Mouse (Mus musculus) ES-Bruce4 (cell line): ENCODE results near the gene Tex264. TPM values are rescaled to one million over a fixed set of nuclear protein-coding genes. Genes with fewer than 3 reads are reported as not detected.
A peak's percentile ranks its signal among the peaks of the same experiment; 100 is the strongest.
"Not testable (repeated sequence)": the region's sequence is repeated elsewhere in the genome, so short reads cannot be mapped to it uniquely, and the experiment has no call there.

Experiments used
- H3K27ac ChIP-seq: 2 replicates; pipeline ENCODE4 v1.5.1; 2012; ENCODE audit warnings: low read length, inconsistent platforms; ENCODE audit not compliant: insufficient read depth
- H3K27me3 ChIP-seq: 2 replicates; pipeline ENCODE4 v1.6.1; 2012; ENCODE audit warnings: mild to moderate bottlenecking, low read length, inconsistent platforms; ENCODE audit not compliant: control insufficient read depth, poor library complexity, insufficient read depth, severe bottlenecking
- H3K36me3 ChIP-seq: 2 replicates; pipeline ENCODE4 v1.6.1; 2012; ENCODE audit warnings: inconsistent platforms, mild to moderate bottlenecking, low read length, moderate library complexity; ENCODE audit not compliant: control insufficient read depth, poor library complexity, insufficient read depth, severe bottlenecking
- H3K4me1 ChIP-seq: one replicate; pipeline ENCODE4 v1.8.1; 2011; ENCODE audit warnings: low read length; ENCODE audit not compliant: control insufficient read depth, insufficient read depth
- H3K4me3 ChIP-seq: 2 replicates; pipeline ENCODE4 v1.5.1; 2011; ENCODE audit warnings: low read depth, mild to moderate bottlenecking, low read length
- H3K9ac ChIP-seq: 2 replicates; pipeline ENCODE4 v1.6.1; 2012; ENCODE audit warnings: low read depth, mild to moderate bottlenecking, inconsistent platforms; ENCODE audit not compliant: poor library complexity, severe bottlenecking
- H3K9me3 ChIP-seq: replicated peaks from 2 replicates; pipeline ENCODE4 v1.6.1; 2012; ENCODE audit warnings: mild to moderate bottlenecking, low read length, inconsistent platforms; ENCODE audit not compliant: control insufficient read depth, poor library complexity, insufficient read depth, severe bottlenecking
- CTCF ChIP-seq: IDR thresholded peaks from one replicate; pipeline ENCODE4 v1.8.1; 2011; ENCODE audit warnings: low read depth, low read length
- EP300 ChIP-seq: IDR thresholded peaks from 2 replicates; pipeline ENCODE4 v1.6.1; 2011; ENCODE audit warnings: low read depth, low read length; ENCODE audit not compliant: insufficient read depth
- POLR2A ChIP-seq: IDR thresholded peaks from one replicate; pipeline ENCODE4 v1.8.1; 2011; ENCODE audit warnings: low read length; ENCODE audit not compliant: insufficient read depth
- polyA plus RNA-seq: library from polyadenylated mRNA; stranded (reverse); fragments of >200 nt; gene quantifications from 2 replicates; pipeline ENCODE4 v1.2.4, GENCODE M21; 2011; ENCODE audit warnings: low read depth; ENCODE audit not compliant: missing spikeins, insufficient read depth, insufficient read length

The Tex264 gene
- polyA plus RNA-seq, 1 experiment, result 30.8 TPM

DNA sequence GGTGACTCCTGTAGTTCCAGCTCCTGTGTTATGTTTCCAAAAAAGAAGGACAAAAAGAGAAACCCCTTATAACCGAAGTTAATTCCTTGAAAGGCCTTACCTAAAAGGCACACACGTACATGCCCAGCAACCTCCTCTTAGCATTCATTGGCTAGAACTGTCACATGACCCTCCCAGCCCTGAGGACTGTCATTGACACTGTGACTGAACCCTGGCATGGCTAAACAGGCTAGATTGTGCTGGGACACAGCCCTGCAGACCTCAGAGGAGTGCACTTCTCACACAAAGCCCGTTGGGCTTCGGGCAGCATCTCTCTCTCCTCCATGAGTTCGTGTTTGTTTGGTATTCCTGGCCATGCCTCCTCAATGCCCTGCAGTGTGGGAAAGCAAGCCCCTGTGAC lies 53.5 kb downstream of the Tex264 start:
- Histone ChIP-seq H3K4me1 (no peaks in the 10 kb centered on the region), H3K27me3 (no peaks in the 10 kb centered on the region), H3K9ac (no peak overlapping the region), H3K36me3 (no peaks in the 10 kb centered on the region), H3K27ac (no peak overlapping the region), H3K9me3 (no peaks in the 10 kb centered on the region), H3K4me3 (no peak overlapping the region)
- no peak for TF ChIP-seq CTCF

DNA sequence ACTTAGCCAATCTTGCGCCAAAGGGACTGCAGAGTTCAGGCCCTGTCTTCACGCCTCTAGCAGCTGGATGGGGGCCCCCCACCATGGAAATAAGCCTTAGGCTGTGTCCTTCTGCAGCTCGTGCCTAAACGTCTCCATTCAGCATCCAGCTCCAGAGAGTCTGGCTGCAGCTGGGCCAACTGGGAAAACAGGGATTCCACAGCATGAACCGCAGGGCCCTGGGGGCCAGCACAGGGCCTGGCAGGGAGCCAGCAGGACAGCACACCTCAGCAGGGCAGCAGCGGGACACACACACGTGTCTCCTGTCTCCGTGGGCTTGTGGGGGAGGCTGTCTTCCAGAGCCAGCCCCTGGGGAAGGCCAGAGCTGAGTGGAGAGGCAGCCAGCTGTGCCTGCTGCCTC lies 57.9 kb downstream of the Tex264 start:
- not testable (repeated sequence) for H3K9me3 ChIP-seq, H3K4me1 ChIP-seq, H3K36me3 ChIP-seq, H3K9ac ChIP-seq, H3K4me3 ChIP-seq, H3K27me3 ChIP-seq, H3K27ac ChIP-seq

DNA sequence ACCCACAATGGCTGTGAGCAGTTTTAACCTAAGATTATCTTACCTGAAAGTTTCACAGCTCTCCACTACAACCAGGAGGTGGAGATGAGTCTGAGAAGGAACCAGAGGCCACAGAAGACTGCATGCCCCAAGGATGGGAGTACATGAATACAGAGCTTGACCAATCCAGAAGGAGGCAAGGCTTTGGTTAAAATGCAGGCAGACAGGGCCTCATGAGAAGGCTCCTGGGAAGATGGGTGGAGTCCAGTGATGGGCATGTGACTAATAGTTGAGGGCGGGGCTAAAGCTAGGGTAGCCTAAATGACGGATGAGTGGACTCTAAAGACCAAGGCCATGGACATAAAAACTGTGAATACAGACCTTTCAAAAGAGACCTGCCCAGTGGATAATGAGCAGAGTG lies 59.4 kb downstream of the Tex264 start, which contains the start of gene Iqcf6:
Gene Iqcf6 (plus strand): TSS at position 301 of the 400 bp plus-strand sequence.
- no peak within 1 kb of the TSS for H3K9ac ChIP-seq

DNA sequence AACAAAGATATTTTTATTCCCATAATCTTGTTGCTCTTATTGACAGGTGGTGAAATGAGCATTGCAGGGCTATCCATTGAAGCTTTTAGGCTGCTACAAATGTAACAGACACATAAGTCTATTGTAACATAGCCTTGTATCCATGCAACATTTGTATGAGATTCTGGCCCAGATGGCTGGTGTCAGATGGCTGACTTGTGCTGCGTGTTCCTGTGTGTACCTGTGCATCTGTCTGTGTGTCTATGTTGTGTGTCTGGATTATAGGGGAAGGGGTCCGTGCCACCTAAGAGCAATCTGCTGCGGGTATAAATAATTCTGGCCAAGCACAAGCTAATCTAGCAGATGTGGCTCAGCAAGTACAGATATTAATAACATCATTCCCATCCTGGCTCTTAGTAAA lies 68.2 kb downstream of the Tex264 start:
- Histone ChIP-seq H3K27ac (no peak overlapping the region), H3K9ac (no peak overlapping the region), H3K36me3 (no peaks in the 10 kb centered on the region), H3K4me3 (no peak overlapping the region), H3K9me3 (no peaks in the 10 kb centered on the region; the same call in 1 of the 2 replicates), H3K4me1 (peaks cover 1% of the 10 kb centered on the region), H3K27me3 (no peaks in the 10 kb centered on the region)
- TF ChIP-seq CTCF, result no peak
- TF ChIP-seq POLR2A, result no peak
- TF ChIP-seq EP300, result no peak

More for the DNA sequence above, 59.4 kb downstream of the Tex264 start, which contains the start of gene Iqcf6:
- TF ChIP-seq POLR2A (no peak), CTCF (no peak), EP300 (no peak)
- Histone ChIP-seq H3K4me3 (0 out of 2 replicates have a peak within 1 kb of the TSS, but pooled peaks have one; percentile 1), H3K4me1 (no peaks in the 10 kb centered on the region), H3K9me3 (no peaks in the 10 kb centered on the region), H3K27me3 (no peaks in the 10 kb centered on the region), H3K27ac (no peak within 1 kb of the TSS), H3K36me3 (no peaks in the 10 kb centered on the region)

DNA sequence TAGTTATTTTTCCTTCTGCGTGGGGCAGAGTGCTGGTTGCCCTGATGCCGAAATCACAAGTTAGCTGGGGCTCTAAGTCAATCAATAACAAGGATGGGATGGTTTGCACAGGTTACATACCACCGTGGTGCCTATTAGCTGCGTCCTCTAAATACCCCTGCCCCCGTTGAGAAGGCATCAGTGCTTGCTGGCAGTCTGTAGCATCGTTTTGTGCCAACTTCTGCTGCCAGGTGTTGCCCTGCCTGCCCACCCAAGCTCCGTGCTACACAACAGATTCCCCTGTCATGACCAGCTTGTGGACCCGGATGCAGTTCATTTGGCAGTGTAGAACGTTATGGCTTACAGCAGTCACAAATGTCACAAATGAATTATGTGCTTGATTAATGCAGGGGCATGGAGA lies 69.4 kb downstream of the Tex264 start:
- TF ChIP-seq EP300, result no peak
- TF ChIP-seq POLR2A, result no peak
- no peak for TF ChIP-seq CTCF
- Histone ChIP-seq H3K27ac (no peak overlapping the region), H3K27me3 (no peaks in the 10 kb centered on the region), H3K4me1 (peaks cover 2% of the 10 kb centered on the region), H3K9ac (no peak overlapping the region), H3K9me3 (no peaks in the 10 kb centered on the region; the same call in 1 of the 2 replicates), H3K36me3 (no peaks in the 10 kb centered on the region), H3K4me3 (no peak overlapping the region)

DNA sequence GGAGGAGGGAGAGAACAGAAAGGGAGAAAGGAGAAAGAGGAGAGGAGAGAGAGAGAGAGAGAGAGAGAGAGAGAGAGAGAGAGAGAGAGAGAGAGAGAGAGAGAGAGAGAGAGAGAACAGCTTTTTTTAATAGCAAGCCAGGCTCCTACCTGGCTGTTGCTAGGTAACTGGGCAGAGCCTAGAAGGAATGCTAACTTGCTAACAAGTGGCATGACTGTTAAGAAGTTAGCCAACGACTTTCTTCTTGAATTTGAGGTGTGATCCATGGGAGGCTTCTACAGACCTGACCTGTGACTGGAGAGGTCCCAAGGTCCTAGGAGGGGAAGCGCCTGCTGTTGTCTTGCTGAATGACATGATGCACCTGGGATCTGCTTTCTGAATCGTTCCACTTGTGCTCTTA lies 71.1 kb downstream of the Tex264 start:
- Histone ChIP-seq H3K4me1 (peaks cover 2% of the 10 kb centered on the region), H3K36me3 (no peaks in the 10 kb centered on the region), H3K27me3 (no peaks in the 10 kb centered on the region), H3K27ac (no peak overlapping the region), H3K4me3 (no peak overlapping the region), H3K9me3 (no peaks in the 10 kb centered on the region; the same call in 1 of the 2 replicates), H3K9ac (no peak overlapping the region)
- TF ChIP-seq CTCF (no peak), POLR2A (no peak), EP300 (no peak)

DNA sequence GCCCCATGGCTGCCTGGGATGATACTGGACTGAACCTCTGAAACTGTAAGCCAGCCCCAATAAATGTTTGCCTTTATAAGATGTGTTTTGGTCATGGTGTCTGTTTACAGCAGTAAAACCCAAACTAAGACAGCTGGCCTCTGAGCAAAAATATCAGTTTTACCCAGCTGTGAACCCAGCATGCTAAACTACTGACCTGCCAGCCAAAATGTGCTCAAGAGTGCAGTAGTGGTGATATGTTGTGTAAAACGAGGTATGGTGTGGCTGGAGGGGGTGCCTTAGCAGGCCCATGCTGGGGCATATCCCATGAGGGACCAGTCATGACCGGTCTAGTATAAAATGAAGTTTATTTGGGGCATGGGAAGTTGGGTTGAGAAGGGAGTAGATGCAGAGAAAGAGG lies 71.8 kb downstream of the Tex264 start:
- peaks cover 2% of the 10 kb centered on the region for H3K4me1 ChIP-seq
- no peaks in the 10 kb centered on the region for H3K9me3 ChIP-seq
- H3K27me3 ChIP-seq, result no peaks in the 10 kb centered on the region
- H3K36me3 ChIP-seq, result no peaks in the 10 kb centered on the region
- no peak overlapping the region for H3K27ac ChIP-seq
- H3K9ac ChIP-seq, result no peak overlapping the region
- TF ChIP-seq EP300 (no peak), CTCF (no peak), POLR2A (no peak)
- H3K4me3 ChIP-seq, result no peak overlapping the region
